Mouse (Mus musculus) 3T3-L1 (cell line): ENCODE results near the gene Slco6c1.

Source experiments
- DNase-seq: peaks from one replicate; pipeline ENCODE4 v3.0.0-alpha.2; 2015; ENCODE audit warnings: low read depth, low spot score

The Slco6c1 gene

GRCm38 (mm10) chr1:97128201-97128600 lies at the start of gene Slco6c1:
Gene Slco6c1, minus strand, starts transcription at chr1:97128301.
- no peak for DNase-seq

DNA sequence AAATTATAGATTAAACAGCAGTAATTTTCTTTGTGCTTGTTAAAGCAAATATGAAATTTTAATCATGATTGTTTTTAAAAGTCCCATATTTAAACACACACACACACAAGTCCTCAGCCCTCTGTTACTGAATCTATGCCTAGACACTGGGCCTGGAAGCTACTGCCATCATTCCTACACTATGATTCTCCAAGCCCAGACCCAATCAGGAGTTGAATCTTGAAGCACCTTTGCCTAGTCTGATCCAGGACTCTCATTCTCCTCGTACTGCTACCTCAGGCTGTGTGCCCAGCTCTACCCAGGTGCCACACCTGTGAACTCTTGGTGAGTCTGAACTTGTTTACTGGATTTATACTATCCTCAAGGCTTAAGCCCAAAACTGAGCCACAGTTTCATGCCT lies 89.1 kb downstream of the Slco6c1 start:
- no peak for DNase-seq

DNA sequence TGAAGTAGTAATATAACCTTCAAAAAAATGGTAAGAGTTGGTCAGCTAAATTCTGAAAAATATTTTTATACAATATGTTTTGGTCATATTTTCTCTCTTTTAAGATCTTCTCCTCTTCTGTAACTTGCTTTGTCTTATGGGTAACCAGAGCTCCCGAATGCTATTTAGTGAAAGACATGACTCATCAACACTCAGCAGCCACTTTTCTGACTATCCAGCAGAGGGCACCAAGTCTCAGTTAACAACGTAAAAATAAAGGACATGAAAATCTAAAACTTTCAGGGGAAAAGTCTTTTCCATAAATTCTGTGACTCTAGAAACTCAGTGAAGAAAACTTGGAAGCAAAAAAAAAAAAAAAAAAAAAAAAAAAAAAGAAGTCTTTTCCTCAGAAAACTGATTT lies 89.6 kb downstream of the Slco6c1 start:
- DNase-seq, result peak; percentile 73

DNA sequence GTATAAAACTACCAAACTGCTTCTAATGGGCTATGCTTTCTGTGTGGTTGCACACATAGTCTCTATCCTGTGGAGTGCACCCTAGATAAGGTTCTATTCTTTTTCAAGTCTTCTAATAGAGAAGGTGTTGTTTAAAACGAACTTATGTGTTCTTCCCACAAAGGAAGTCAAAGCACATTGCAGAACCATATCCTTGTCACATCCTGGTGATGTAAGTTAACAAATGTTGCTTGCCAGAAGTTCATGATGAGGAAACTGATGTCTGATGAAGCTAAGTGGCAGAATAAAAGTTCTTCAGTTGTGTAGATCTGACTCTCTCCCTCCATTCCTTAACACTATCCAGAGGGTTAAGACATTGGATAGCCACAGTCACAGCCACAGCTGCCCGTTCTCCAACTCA lies 90.1 kb downstream of the Slco6c1 start:
- DNase-seq, result no peak

DNA sequence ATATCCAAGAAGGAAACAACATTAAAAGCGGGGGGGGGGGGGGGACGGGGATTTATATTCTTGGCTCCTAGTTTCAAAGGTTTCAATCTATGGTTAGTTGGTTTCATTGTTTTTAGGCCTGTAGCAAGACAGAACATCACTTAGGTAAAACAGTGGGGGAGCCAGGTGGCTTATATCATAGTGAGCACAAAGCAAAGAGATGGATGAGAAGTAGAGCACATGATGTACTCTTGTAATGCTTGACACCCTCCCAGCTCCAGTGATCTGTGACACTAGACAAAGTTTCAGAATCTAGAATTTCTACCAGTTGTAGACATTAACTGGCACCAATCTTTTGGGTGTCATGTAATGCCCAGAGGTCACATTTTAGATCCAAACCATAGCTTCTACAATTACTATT lies 106.7 kb downstream of the Slco6c1 start:
- DNase-seq, result no peak

DNA sequence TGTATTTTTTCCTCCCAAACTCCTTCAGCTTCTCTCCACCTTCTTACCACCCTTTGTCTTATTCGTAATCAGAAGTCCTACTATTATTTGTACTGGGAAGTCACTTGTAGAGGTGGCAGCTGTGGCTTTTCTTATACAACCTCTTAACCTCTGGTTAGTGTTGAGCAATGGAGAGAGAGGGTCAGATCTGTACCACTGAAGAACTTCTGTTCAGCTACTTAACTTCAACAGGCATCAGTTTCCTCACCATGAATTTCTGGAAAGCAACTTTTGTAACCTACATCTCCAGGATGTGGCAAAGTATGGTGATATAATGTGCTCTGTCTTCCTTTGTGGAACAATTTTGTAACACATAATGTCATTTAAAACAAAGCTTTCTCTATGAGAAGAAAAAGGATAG lies 108.7 kb downstream of the Slco6c1 start:
- DNase-seq, result no peak

DNA sequence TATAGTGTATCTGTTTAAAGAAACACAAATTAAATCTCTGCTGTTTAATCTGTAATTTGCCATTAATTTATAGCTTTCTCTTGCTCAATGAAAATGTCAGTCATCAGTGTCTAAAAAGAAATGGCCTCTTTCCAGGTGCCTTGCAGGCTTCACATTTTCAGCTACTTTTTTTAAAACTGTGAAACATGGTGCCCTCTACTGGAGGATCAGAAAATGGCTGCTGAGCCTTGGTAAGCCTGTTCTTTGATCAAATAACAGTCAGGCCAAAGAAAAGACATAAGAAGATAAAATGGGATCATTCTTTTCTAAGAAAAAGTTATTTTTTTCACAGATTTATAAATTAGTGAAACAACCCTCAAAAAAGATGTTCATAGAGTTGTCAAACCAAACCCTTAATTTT lies 109.1 kb downstream of the Slco6c1 start:
- peak; percentile 63 for DNase-seq
